In the genomic region with DNA sequence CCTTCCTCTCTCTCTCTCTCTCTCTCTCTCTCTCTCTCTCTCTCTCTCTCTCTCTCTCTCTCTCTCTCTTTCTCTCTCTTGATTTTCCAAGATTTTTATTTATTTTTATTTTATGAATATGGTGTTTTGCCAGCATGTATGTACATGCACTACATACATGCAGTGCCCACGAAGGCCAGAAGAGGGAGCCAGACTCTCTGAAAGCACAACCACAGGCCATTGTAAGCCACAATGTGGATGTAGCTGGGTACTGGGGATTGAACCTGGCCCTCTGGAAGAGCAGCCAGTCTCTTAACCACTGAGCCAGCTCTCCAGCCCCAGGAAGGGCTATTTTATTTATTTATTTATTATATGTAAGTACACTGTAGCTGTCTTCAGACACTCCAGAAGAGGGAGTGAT, we compare ENCODE assay signal across 9 mouse cellular contexts. TPM values are rescaled to one million over a fixed set of nuclear protein-coding genes. Genes with fewer than 3 reads are reported as not detected.
DNase-seq lines count a peak whose midpoint lies in the region; ATAC-seq and TF ChIP-seq lines count a peak whose summit lies in the region.
"Had no signal": no experiment of that assay in that cellular context is flagged by ENCODE, and none has a peak within 500 bp of the region (broad histone marks: within the 10 kb centered on the region; RNA-seq: fewer than 3 reads in every experiment).

No protein-coding gene starts in this region.

- no peak overlapping the region for H3K4me2 ChIP-seq in midbrain, embryonic 13.5 days (replicated peaks)
- H3K4me2 ChIP-seq in embryonic facial prominence, embryonic 11.5 days (ENCODE audit: low read depth, low read length) = no peak overlapping the region
- no peak overlapping the region for H3K4me2 ChIP-seq in liver, postnatal 0 days (ENCODE audit: low read depth, low read length)

- H3K36me3 ChIP-seq in midbrain, embryonic 10.5 days = no peaks in the 10 kb centered on the region
- H3K36me3 ChIP-seq in midbrain, embryonic 13.5 days = no peaks in the 10 kb centered on the region
- no peaks in the 10 kb centered on the region for H3K36me3 ChIP-seq in embryonic facial prominence, embryonic 11.5 days (replicated peaks; ENCODE audit: control insufficient read depth, insufficient read depth, low read depth, low read length)
- H3K36me3 ChIP-seq in liver, postnatal 0 days (replicated peaks; ENCODE audit: insufficient read depth, low read length) = no peaks in the 10 kb centered on the region

- no peak overlapping the region for H3K9ac ChIP-seq in midbrain, embryonic 13.5 days (replicated peaks)
- no peak overlapping the region for H3K9ac ChIP-seq in embryonic facial prominence, embryonic 11.5 days (replicated peaks; ENCODE audit: low read length)
- no peak overlapping the region for H3K9ac ChIP-seq in liver, postnatal 0 days (replicated peaks)

- no peak for TF ChIP-seq EP300 in liver, postnatal 0 days (IDR thresholded peaks at IDR 0.05; ENCODE audit: low read depth)

- WGBS in midbrain, embryonic 10.5 days = 3% methylated on average over 1 of the region's 1 CpGs
- 8% methylated on average over 1 of the region's 1 CpGs for WGBS in midbrain, embryonic 13.5 days
- WGBS in embryonic facial prominence, embryonic 11.5 days = 0% methylated on average over 1 of the region's 1 CpGs
- 4% methylated on average over 1 of the region's 1 CpGs for WGBS in liver, postnatal 0 days (ENCODE audit: insufficient replicate concordance)

- H3K4me1 ChIP-seq in midbrain, embryonic 10.5 days = peaks cover 8% of the 10 kb centered on the region
- H3K4me1 ChIP-seq in midbrain, embryonic 13.5 days (replicated peaks) = peaks cover 7% of the 10 kb centered on the region
- H3K4me1 ChIP-seq in embryonic facial prominence, embryonic 11.5 days (ENCODE audit: control insufficient read depth, insufficient read depth, low read length) = no peaks in the 10 kb centered on the region
- H3K4me1 ChIP-seq in liver, postnatal 0 days (ENCODE audit: insufficient read depth) = no peaks in the 10 kb centered on the region

- no peak overlapping the region for H3K27ac ChIP-seq in midbrain, embryonic 10.5 days (replicated peaks)
- no peak overlapping the region for H3K27ac ChIP-seq in midbrain, embryonic 13.5 days
- H3K27ac ChIP-seq in embryonic facial prominence, embryonic 11.5 days (replicated peaks; ENCODE audit: low read depth, low read length) = no peak overlapping the region
- H3K27ac ChIP-seq in liver, postnatal 0 days (ENCODE audit: low read depth) = no peak overlapping the region

- H3K9me3 ChIP-seq in midbrain, embryonic 10.5 days (replicated peaks) = no peaks in the 10 kb centered on the region
- no peaks in the 10 kb centered on the region for H3K9me3 ChIP-seq in midbrain, embryonic 13.5 days
- no peaks in the 10 kb centered on the region for H3K9me3 ChIP-seq in embryonic facial prominence, embryonic 11.5 days (replicated peaks; ENCODE audit: control insufficient read depth, low read length)
- H3K9me3 ChIP-seq in liver, postnatal 0 days (ENCODE audit: low read length) = no peaks in the 10 kb centered on the region

- no peaks in the 10 kb centered on the region for H3K27me3 ChIP-seq in midbrain, embryonic 10.5 days (ENCODE audit: low read depth, poor library complexity, severe bottlenecking)
- H3K27me3 ChIP-seq in midbrain, embryonic 13.5 days = no peaks in the 10 kb centered on the region
- H3K27me3 ChIP-seq in embryonic facial prominence, embryonic 11.5 days (ENCODE audit: control insufficient read depth, insufficient read depth, low read length) = no peaks in the 10 kb centered on the region
- H3K27me3 ChIP-seq in liver, postnatal 0 days (ENCODE audit: insufficient read depth, low read length) = no peaks in the 10 kb centered on the region

- peak; percentile 70 for DNase-seq in midbrain, embryonic 10.5 days (ENCODE audit: low spot score)
- peak; percentile 84 to 86 for DNase-seq in adrenal gland, postnatal 36 days
- peak; percentile 79 for DNase-seq in embryonic facial prominence, embryonic 11.5 days (ENCODE audit: low spot score)
- peak; percentile 85 for DNase-seq in kidney, postnatal 14 days
- DNase-seq in liver, postnatal 0 days = peak; percentile 83
- DNase-seq in retina, postnatal 1 day = peak; percentile 78
- DNase-seq in thymus, postnatal 4 days = peak; percentile 89

- no peak for ATAC-seq in midbrain, embryonic 13.5 days
- ATAC-seq in embryonic facial prominence, embryonic 11.5 days (replicated peaks; ENCODE audit: insufficient number of reproducible peaks, low FRiP score, low TSS enrichment, low read depth) = no peak
- ATAC-seq in liver, postnatal 0 days = no peak

- no peak overlapping the region for H3K4me3 ChIP-seq in midbrain, embryonic 10.5 days
- H3K4me3 ChIP-seq in midbrain, embryonic 13.5 days (replicated peaks) = no peak overlapping the region
- no peak overlapping the region for H3K4me3 ChIP-seq in embryonic facial prominence, embryonic 11.5 days (ENCODE audit: low read depth, low read length)
- no peak overlapping the region for H3K4me3 ChIP-seq in liver, postnatal 0 days (ENCODE audit: low read depth, low read length)

- peak; percentile 85 for TF ChIP-seq CTCF in liver, postnatal 0 days (IDR thresholded peaks at IDR 0.05; ENCODE audit: low read depth)

RNA-seq across cellular contexts. Expression of a gene that starts 11.1 kb away (rescaled TPM):
- polyA plus RNA-seq in midbrain, embryonic 10.5 days (2016; fragmentation: Nextera tagmentation; extraction: Ambion mirVana) = not detected in 2 replicates
- not detected in 2 replicates for polyA plus RNA-seq in midbrain, embryonic 13.5 days (2015; fragmentation: Nextera tagmentation; extraction: Ambion mirVana)
- total RNA-seq in adrenal gland, postnatal 36 days (2021) = under 1 TPM; 0.23 to 0.33 TPM
- not detected in 2 replicates for polyA plus RNA-seq in embryonic facial prominence, embryonic 11.5 days (2014; fragmentation: Nextera tagmentation; extraction: Ambion mirVana)
- polyA plus RNA-seq in liver, postnatal 0 days (2015; fragmentation: Nextera tagmentation; extraction: Ambion mirVana) = 0.09 and 0.14 TPM in 2 replicates

RNA-seq across cellular contexts. Expression of a gene that starts 14.2 kb away (rescaled TPM):
- not detected in 2 replicates for polyA plus RNA-seq in midbrain, embryonic 10.5 days (2016; fragmentation: Nextera tagmentation; extraction: Ambion mirVana)
- polyA plus RNA-seq in midbrain, embryonic 13.5 days (2015; fragmentation: Nextera tagmentation; extraction: Ambion mirVana) = not detected in 2 replicates
- total RNA-seq in adrenal gland, postnatal 36 days (2021) = not detected
- not detected in 2 replicates for polyA plus RNA-seq in embryonic facial prominence, embryonic 11.5 days (2014; fragmentation: Nextera tagmentation; extraction: Ambion mirVana)
- polyA plus RNA-seq in liver, postnatal 0 days (2015; fragmentation: Nextera tagmentation; extraction: Ambion mirVana) = not detected in 2 replicates
- polyA plus RNA-seq: heart, embryonic 14.5 days had no signal

RNA-seq across cellular contexts. Expression of a gene that starts 27.8 kb away (rescaled TPM):
- not detected in 2 replicates for polyA plus RNA-seq in midbrain, embryonic 10.5 days (2016; fragmentation: Nextera tagmentation; extraction: Ambion mirVana)
- not detected in 2 replicates for polyA plus RNA-seq in midbrain, embryonic 13.5 days (2015; fragmentation: Nextera tagmentation; extraction: Ambion mirVana)
- not detected for total RNA-seq in adrenal gland, postnatal 36 days (2021)
- polyA plus RNA-seq in embryonic facial prominence, embryonic 11.5 days (2014; fragmentation: Nextera tagmentation; extraction: Ambion mirVana) = not detected in 2 replicates
- not detected in 2 replicates for polyA plus RNA-seq in liver, postnatal 0 days (2015; fragmentation: Nextera tagmentation; extraction: Ambion mirVana)
- polyA plus RNA-seq: heart, embryonic 14.5 days had no signal

RNA-seq across cellular contexts. Expression of a gene that starts 28.7 kb away (rescaled TPM):
- 0.26 TPM in 2 replicates for polyA plus RNA-seq in midbrain, embryonic 10.5 days (2016; fragmentation: Nextera tagmentation; extraction: Ambion mirVana)
- polyA plus RNA-seq in midbrain, embryonic 13.5 days (2015; fragmentation: Nextera tagmentation; extraction: Ambion mirVana) = 0.12 TPM in 1 of 2 replicates, not detected in the other
- total RNA-seq in adrenal gland, postnatal 36 days (2021) = not detected
- polyA plus RNA-seq in embryonic facial prominence, embryonic 11.5 days (2014; fragmentation: Nextera tagmentation; extraction: Ambion mirVana) = 0.94 and 1.7 TPM in 2 replicates
- polyA plus RNA-seq in liver, postnatal 0 days (2015; fragmentation: Nextera tagmentation; extraction: Ambion mirVana) = not detected in 2 replicates
- polyA plus RNA-seq: heart, embryonic 14.5 days had no signal

RNA-seq across cellular contexts. Expression of a gene that starts 52.0 kb away (rescaled TPM):
- polyA plus RNA-seq in midbrain, embryonic 10.5 days (2016; fragmentation: Nextera tagmentation; extraction: Ambion mirVana) = not detected in 2 replicates
- not detected in 2 replicates for polyA plus RNA-seq in midbrain, embryonic 13.5 days (2015; fragmentation: Nextera tagmentation; extraction: Ambion mirVana)
- not detected for total RNA-seq in adrenal gland, postnatal 36 days (2021)
- not detected in 2 replicates for polyA plus RNA-seq in embryonic facial prominence, embryonic 11.5 days (2014; fragmentation: Nextera tagmentation; extraction: Ambion mirVana)
- polyA plus RNA-seq in liver, postnatal 0 days (2015; fragmentation: Nextera tagmentation; extraction: Ambion mirVana) = not detected in 2 replicates
